Mouse (Mus musculus) heart, embryonic 12.5 days (tissue): Measurements from ENCODE around the gene Pcp4. TPM values are rescaled to one million over a fixed set of nuclear protein-coding genes. Genes with fewer than 3 reads are reported as not detected.

Source experiments
- ATAC-seq: fragments of 200-750 bp; cut with Nextera tagmentation; 2 replicates; pipeline ENCODE4 v1.8.0; 2017; ENCODE audit warnings: moderate TSS enrichment, moderate library complexity; ENCODE audit not compliant: insufficient number of reproducible peaks, low FRiP score
- H3K27ac ChIP-seq: fragments of 300-500 bp; sonication (generic); 2 replicates; pipeline ENCODE4 v1.5.1; 2016; ENCODE audit warnings: mild to moderate bottlenecking, moderate library complexity; ENCODE audit not compliant: poor library complexity, severe bottlenecking
- H3K27me3 ChIP-seq: fragments of 300-500 bp; sonication (generic); replicated peaks from 2 replicates; pipeline ENCODE4 v1.6.1; 2016; ENCODE audit warnings: mild to moderate bottlenecking, moderate library complexity
- H3K36me3 ChIP-seq: fragments of 300-500 bp; sonication (generic); 2 replicates; pipeline ENCODE4 v1.6.1; 2016; ENCODE audit warnings: mild to moderate bottlenecking, moderate library complexity
- H3K4me1 ChIP-seq: fragments of 300-500 bp; sonication (generic); replicated peaks from 2 replicates; pipeline ENCODE4 v1.6.1; 2016; ENCODE audit warnings: mild to moderate bottlenecking
- H3K4me2 ChIP-seq: fragments of 300-500 bp; sonication (generic); 2 replicates; pipeline ENCODE4 v1.6.1; 2016; ENCODE audit warnings: mild to moderate bottlenecking, moderate library complexity
- H3K4me3 ChIP-seq: fragments of 300-500 bp; sonication (generic); 2 replicates; pipeline ENCODE4 v1.5.1; 2016; ENCODE audit warnings: mild to moderate bottlenecking
- H3K9ac ChIP-seq: fragments of 300-500 bp; sonication (generic); 2 replicates; pipeline ENCODE4 v1.6.1; 2016; ENCODE audit warnings: mild to moderate bottlenecking, moderate library complexity
- H3K9me3 ChIP-seq: fragments of 300-500 bp; sonication (generic); replicated peaks from 2 replicates; pipeline ENCODE4 v1.6.1; 2016; ENCODE audit warnings: mild to moderate bottlenecking, moderate library complexity
- WGBS: fragments of 180-500 bp; shearing (Covaris S2); methylation state at CpG from one replicate; pipeline ENCODE4 v1.1.7; 2016; 5-methylcytosine and 5-hydroxymethylcytosine counted together
- polyA plus RNA-seq: library from polyadenylated mRNA; unstranded; fragments of >200 nt; fragmentation: Nextera tagmentation; extraction: Ambion mirVana; gene quantifications from 2 replicates; pipeline ENCODE4 v1.2.1, GENCODE M21; 2016

Gene Pcp4
- polyA plus RNA-seq, 1 experiment from 2014 or later, result 2.2 TPM

GRCm38 (mm10) chr16:96487007-96487684, 19.7 kb downstream of the Pcp4 start:
- WGBS, result 76% methylated on average over 11 of the region's 11 CpGs
- H3K4me1 ChIP-seq, result no peaks in the 10 kb centered on the region
- ATAC-seq, result no peak
- no peaks in the 10 kb centered on the region for H3K9me3 ChIP-seq
- no peaks in the 10 kb centered on the region for H3K36me3 ChIP-seq
- no peak overlapping the region for H3K4me2 ChIP-seq
- H3K27me3 ChIP-seq, result no peaks in the 10 kb centered on the region
- no peak overlapping the region for H3K4me3 ChIP-seq
- no peak overlapping the region for H3K9ac ChIP-seq
- H3K27ac ChIP-seq, result no peak overlapping the region

GRCm38 (mm10) chr16:96488038-96488437, 20.6 kb downstream of the Pcp4 start:
- no peak for ATAC-seq

DNA sequence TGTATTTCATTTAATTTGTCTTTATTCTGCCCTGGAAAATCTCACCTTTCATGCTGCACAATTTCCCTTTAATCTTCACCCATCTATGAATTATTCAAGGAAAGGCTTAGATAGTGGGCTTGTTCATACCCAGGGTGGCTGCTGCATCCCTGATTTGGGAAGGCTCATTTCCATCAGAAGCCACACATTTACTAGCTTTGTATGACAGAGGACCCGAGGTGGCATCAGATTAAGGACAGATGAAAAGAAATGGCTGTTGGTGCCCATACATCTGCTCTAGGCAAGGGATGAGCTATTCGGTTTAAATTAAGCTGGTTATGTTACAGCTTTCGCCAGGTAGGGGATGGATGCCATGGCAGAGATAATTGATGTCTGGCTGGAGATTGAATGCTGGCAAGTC, 24.1 kb downstream of the Pcp4 start:
- Histone ChIP-seq H3K4me2 (no peak overlapping the region), H3K9me3 (no peaks in the 10 kb centered on the region), H3K4me3 (no peak overlapping the region), H3K36me3 (no peaks in the 10 kb centered on the region), H3K27ac (no peak overlapping the region), H3K27me3 (no peaks in the 10 kb centered on the region), H3K9ac (no peak overlapping the region), H3K4me1 (no peaks in the 10 kb centered on the region)
- ATAC-seq, result no peak
- 70% methylated on average over 3 of the region's 3 CpGs for WGBS

More at GRCm38 (mm10) chr16:96488038-96488437, 20.6 kb downstream of the Pcp4 start:
- WGBS, result 79% methylated on average over 5 of the region's 5 CpGs
- H3K4me2 ChIP-seq, result no peak overlapping the region
- no peak overlapping the region for H3K27ac ChIP-seq
- H3K27me3 ChIP-seq, result no peaks in the 10 kb centered on the region
- H3K4me1 ChIP-seq, result no peaks in the 10 kb centered on the region
- H3K4me3 ChIP-seq, result no peak overlapping the region
- H3K9me3 ChIP-seq, result no peaks in the 10 kb centered on the region
- no peak overlapping the region for H3K9ac ChIP-seq
- H3K36me3 ChIP-seq, result no peaks in the 10 kb centered on the region

GRCm38 (mm10) chr16:96494079-96494478, 26.7 kb downstream of the Pcp4 start:
- H3K36me3 ChIP-seq, result no peaks in the 10 kb centered on the region
- H3K27ac ChIP-seq, result no peak overlapping the region
- no peaks in the 10 kb centered on the region for H3K27me3 ChIP-seq
- H3K9me3 ChIP-seq, result no peaks in the 10 kb centered on the region
- no peak overlapping the region for H3K4me3 ChIP-seq
- no peaks in the 10 kb centered on the region; the same call in 1 of the 2 replicates for H3K4me1 ChIP-seq
- no peak for ATAC-seq
- no peak overlapping the region for H3K4me2 ChIP-seq
- WGBS, result 67% methylated on average over 6 of the region's 6 CpGs
- H3K9ac ChIP-seq, result no peak overlapping the region

GRCm38 (mm10) chr16:96498951-96499350, 31.5 kb downstream of the Pcp4 start:
- Histone ChIP-seq H3K27me3 (0 out of 2 replicates have a peak, but pooled peaks cover 2% of the 10 kb centered on the region), H3K4me1 (peaks cover 2% of the 10 kb centered on the region), H3K27ac (no peak overlapping the region), H3K4me2 (no peak overlapping the region), H3K9me3 (no peaks in the 10 kb centered on the region), H3K36me3 (no peaks in the 10 kb centered on the region), H3K4me3 (no peak overlapping the region), H3K9ac (no peak overlapping the region)
- WGBS, result 59% methylated on average over 7 of the region's 7 CpGs
- ATAC-seq, result no peak

DNA sequence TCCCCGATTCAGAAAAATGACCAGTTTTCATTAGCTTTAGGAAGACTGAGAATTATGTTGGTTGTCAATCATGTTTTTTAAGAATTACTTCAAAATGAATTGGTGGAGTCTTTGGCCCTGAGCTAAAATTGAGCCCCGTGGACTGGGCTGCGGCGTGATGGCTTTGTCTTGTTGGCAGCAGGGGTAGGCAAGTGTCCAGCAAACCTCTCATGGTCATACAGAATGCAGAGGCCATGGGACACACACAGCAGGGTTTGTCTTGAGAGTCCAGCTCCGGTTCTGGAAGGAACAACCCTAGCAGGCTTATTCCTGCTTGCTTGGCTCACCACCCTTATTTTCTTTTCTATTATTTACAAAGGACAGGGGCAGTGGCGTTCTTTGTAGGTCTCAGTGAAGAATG, 33.8 kb downstream of the Pcp4 start:
- WGBS, result 79% methylated on average over 6 of the region's 6 CpGs
- no peaks in the 10 kb centered on the region for H3K9me3 ChIP-seq

DNA sequence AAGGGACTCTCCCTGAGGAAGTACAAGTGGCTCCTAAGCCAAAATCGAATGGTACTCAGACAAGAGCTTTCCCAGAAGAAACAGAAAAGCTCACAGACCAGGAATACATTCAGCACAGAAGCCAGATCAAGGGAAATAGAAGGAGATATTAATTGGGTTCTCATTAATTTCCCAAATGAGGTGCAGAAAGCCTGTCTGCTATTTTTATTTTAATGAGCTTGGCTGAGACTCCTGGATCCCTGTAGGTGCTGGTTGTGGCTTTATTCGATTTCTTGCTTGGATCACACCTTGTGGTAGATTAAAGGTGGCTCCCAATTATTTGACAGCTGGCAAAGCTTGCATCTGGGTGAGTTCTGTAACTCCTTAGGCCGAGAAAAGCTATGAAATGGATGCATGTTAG, 35.2 kb downstream of the Pcp4 start:
- Histone ChIP-seq H3K36me3 (no peaks in the 10 kb centered on the region), H3K4me1 (peaks cover 2% of the 10 kb centered on the region), H3K27me3 (0 out of 2 replicates have a peak, but pooled peaks cover 5% of the 10 kb centered on the region), H3K27ac (no peak overlapping the region), H3K9me3 (no peaks in the 10 kb centered on the region), H3K9ac (no peak overlapping the region), H3K4me2 (no peak overlapping the region), H3K4me3 (no peak overlapping the region)
- no peak for ATAC-seq
- 59% methylated on average over 3 of the region's 3 CpGs for WGBS

More for the DNA sequence above, 33.8 kb downstream of the Pcp4 start:
- Histone ChIP-seq H3K4me3 (no peak overlapping the region), H3K27me3 (0 out of 2 replicates have a peak, but pooled peaks cover 5% of the 10 kb centered on the region), H3K4me2 (no peak overlapping the region), H3K9ac (no peak overlapping the region), H3K36me3 (no peaks in the 10 kb centered on the region), H3K4me1 (peaks cover 2% of the 10 kb centered on the region), H3K27ac (no peak overlapping the region)
- no peak for ATAC-seq

DNA sequence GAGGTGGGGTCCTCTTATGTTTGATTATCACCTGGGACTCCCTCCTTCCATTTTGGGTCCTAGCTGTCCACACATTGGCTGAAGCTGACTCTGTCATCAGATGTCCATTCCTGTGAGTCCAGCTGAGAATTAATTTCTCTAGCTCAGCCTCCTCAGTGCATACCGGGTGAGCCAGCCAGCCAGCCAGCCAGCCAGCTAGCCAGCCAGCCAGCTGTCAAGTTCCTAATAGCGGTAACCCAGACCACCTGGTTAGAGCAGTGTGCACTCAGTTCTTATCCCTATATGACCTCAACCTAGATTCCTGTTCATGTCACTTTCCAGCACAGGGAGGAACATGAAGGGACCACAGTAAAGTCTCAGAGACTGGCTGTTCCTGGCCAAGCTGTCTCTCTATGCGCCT, 47.1 kb downstream of the Pcp4 start:
- no peak for ATAC-seq
- 61% methylated on average over 3 of the region's 3 CpGs for WGBS

DNA sequence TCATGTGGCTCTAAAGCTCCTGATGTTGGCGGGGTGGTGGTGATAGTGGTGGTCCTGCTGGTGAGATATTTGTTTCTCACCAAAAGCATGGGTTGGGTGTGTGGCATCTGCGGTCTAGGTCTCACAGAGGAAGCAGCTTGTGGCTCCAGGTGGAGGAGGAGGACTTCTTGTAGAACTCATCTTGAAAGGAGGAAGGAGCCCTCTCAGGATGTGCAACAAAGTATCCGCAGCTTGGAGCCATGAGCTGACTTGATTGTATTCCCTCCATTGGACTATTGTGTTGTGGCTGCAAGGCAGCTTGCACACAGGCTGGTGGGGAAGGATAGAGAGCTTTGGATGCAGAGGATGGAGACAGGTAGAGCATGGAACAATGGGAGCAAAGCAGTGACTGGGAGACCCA, 60.1 kb downstream of the Pcp4 start:
- no peaks in the 10 kb centered on the region for H3K36me3 ChIP-seq
- no peak overlapping the region for H3K4me3 ChIP-seq
- no peak overlapping the region for H3K4me2 ChIP-seq
- no peaks in the 10 kb centered on the region for H3K9me3 ChIP-seq
- ATAC-seq, result no peak
- H3K27me3 ChIP-seq, result peaks cover 14% of the 10 kb centered on the region
- H3K4me1 ChIP-seq, result peaks cover 40% of the 10 kb centered on the region
- H3K27ac ChIP-seq, result no peak overlapping the region
- 87% methylated on average over 3 of the region's 3 CpGs for WGBS
- H3K9ac ChIP-seq, result no peak overlapping the region

More for the DNA sequence above, 47.1 kb downstream of the Pcp4 start:
- H3K9ac ChIP-seq, result no peak overlapping the region
- H3K9me3 ChIP-seq, result no peaks in the 10 kb centered on the region
- no peak overlapping the region for H3K4me2 ChIP-seq
- peaks cover 10% of the 10 kb centered on the region; the same call in 1 of the 2 replicates for H3K27me3 ChIP-seq
- no peak overlapping the region for H3K27ac ChIP-seq
- H3K36me3 ChIP-seq, result no peaks in the 10 kb centered on the region
- no peak overlapping the region for H3K4me3 ChIP-seq
- H3K4me1 ChIP-seq, result peaks cover 7% of the 10 kb centered on the region

GRCm38 (mm10) chr16:96528471-96528870, 61.1 kb downstream of the Pcp4 start:
- no peak overlapping the region for H3K4me3 ChIP-seq
- no peak overlapping the region for H3K27ac ChIP-seq
- no peaks in the 10 kb centered on the region for H3K9me3 ChIP-seq
- ATAC-seq, result no peak
- H3K4me1 ChIP-seq, result peaks cover 46% of the 10 kb centered on the region
- no peak overlapping the region for H3K4me2 ChIP-seq
- no peak overlapping the region for H3K9ac ChIP-seq
- H3K36me3 ChIP-seq, result no peaks in the 10 kb centered on the region
- 69% methylated on average over 4 of the region's 4 CpGs for WGBS
- peaks cover 14% of the 10 kb centered on the region for H3K27me3 ChIP-seq

- no peak overlapping the region for H3K9ac ChIP-seq
- 65% methylated on average over 9 of the region's 9 CpGs for WGBS
- H3K36me3 ChIP-seq, result no peaks in the 10 kb centered on the region
- H3K4me1 ChIP-seq, result peaks cover 57% of the 10 kb centered on the region
- H3K27ac ChIP-seq, result no peak overlapping the region
- H3K4me2 ChIP-seq, result no peak overlapping the region
- ATAC-seq, result no peak
- H3K4me3 ChIP-seq, result no peak overlapping the region
- H3K27me3 ChIP-seq, result peaks cover 21% of the 10 kb centered on the region
- H3K9me3 ChIP-seq, result no peaks in the 10 kb centered on the region
These were observed 62.6 kb downstream of the Pcp4 start for GRCm38 (mm10) chr16:96529896-96530568.
